Mouse (Mus musculus): ENCODE measurements around the gene Khdrbs1.

DNA sequence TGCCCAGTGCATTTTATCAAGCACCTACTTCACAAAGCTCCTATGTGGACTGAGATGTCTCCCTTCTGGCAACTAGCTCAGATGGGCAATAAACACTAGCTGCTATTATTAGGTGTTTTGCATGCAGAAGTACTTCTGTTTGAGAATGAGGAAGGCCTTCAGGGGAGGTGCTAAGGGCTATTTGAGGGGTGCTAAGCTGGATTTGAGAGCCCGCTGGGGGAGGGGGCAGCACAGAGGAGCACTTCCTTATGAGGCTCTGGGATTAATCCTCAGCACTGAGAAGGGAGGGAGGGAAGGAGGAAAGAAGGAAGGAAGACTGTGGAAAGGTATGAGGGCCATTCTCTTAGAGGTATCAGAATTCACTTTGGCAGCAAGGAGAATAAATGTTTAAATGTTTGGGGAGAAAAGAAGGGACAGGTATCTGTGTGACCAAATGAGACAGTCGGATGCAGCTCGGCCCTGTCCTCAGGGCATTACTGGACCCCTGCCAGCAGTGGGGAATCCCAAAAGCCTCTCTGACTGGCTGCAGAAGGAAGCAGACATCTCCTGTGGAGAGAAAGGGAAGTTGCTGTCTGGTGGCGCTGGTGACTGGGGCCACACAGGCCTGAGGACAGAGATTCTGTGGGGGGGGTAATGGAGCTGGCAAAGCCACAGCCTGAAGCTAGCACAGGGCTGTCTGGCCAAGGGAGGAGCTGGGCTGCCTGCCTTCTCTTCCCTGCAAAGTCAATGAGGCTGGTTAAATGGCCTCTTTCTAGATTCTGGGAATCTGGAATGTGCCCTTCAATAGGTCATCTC is 40.0 kb upstream of the Khdrbs1 start:
- TF ChIP-seq CTCF (conservative IDR thresholded peaks at IDR 0.05; ENCODE audit: low read length), result no peak
- no peak for TF ChIP-seq POU5F1 (IDR thresholded peaks at IDR 0.05; ENCODE audit: borderline replicate concordance, low read length)
- TF ChIP-seq NANOG (IDR thresholded peaks at IDR 0.05; ENCODE audit: borderline replicate concordance, low read length), result no peak
